Mouse (Mus musculus): ENCODE measurements at regions not wholly inside any gene's neighbourhood (a gene's known extent, or its start where the extent isn't known, plus 50 kb on each side); places are given as distances from the start of the nearest gene placed in this dataset.

DNA sequence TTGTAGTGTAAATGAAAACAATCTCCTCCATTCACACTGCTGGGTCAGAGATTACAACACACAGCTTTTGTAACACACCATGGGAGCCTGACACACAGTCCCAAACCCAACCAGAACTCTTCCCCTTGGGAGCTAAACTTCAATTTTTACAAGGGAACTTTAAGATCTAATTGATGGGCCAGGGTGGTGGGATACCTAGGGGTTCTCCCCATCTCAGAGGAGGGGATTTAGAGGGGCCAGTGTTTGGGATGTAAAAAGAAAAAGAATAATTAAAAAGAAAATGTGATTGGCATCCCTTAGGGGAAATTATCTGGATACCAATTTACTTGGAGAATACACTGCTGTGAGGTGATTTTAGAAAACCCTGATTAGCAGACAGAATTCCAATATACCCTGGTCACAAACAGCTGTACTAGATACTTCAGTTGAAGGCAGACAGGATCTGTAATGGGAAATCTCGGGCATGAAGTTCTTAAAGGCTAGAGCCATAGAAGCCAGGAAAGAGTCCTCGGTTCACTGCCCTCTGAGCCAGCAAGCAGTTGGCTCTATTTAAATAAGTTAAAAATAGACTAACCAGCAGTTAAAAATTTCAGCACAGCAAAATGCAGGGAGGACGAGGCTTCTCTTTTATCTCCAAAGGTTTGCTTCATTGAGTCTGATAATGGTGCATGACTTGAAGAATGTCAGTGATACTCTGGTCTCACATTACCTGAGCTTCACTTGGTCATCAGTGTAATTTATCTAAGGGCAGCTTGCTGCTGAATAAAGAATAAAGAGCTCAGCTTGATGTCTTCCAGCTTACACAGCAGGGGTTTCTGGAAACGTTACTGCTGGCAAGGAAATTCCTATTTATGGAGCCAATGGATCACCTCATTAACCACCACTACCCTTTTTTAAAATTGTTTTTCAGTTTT lies 864.6 kb downstream of the Jrkl start:
- Histone ChIP-seq H3K27me3 (ENCODE audit: control insufficient read depth, insufficient read depth, low read length) (no peaks in the 10 kb centered on the region), H3K4me2 (no peak overlapping the region), H3K4me3 (ENCODE audit: low read depth, low read length) (no peak overlapping the region), H3K36me3 (ENCODE audit: control insufficient read depth, insufficient read depth, low read length) (no peaks in the 10 kb centered on the region), H3K4me1 (ENCODE audit: control insufficient read depth, insufficient read depth, low read length) (0 out of 2 replicates have a peak, but pooled peaks cover 3% of the 10 kb centered on the region), H3K27ac (ENCODE audit: low read depth, low read length) (peak overlapping the region; percentile 22; the same call in 1 of the 2 replicates), H3K9ac (ENCODE audit: low read depth, low read length) (no peak overlapping the region), H3K9me3 (replicated peaks; ENCODE audit: control insufficient read depth, low read length) (no peaks in the 10 kb centered on the region)
- 14% methylated on average over 4 of the region's 4 CpGs for WGBS (ENCODE audit: insufficient replicate concordance)
- ATAC-seq (replicated peaks; ENCODE audit: insufficient number of reproducible peaks, low FRiP score, low TSS enrichment), result no peak

DNA sequence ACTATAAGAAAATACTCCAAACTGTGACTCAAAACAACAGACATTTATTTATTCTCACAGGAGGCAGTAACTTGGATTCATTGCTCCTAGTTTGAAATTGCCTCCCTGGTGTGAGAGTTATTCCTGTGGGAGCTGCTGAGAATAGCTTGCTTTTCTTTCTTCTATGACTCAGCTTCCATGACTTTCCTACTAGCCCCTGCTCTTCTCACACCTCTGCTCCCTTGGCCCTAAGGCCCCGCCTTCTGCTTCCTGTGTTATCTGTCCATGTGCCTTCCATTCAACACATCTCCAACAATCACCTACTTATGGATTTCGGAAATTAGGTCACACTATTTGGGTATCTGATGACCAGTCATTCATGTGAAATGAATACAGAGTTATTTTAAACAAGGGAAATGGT lies 865.6 kb downstream of the Jrkl start:
- Histone ChIP-seq H3K4me2 (no peak overlapping the region), H3K36me3 (ENCODE audit: control insufficient read depth, insufficient read depth, low read length) (no peaks in the 10 kb centered on the region), H3K9me3 (replicated peaks; ENCODE audit: control insufficient read depth, low read length) (no peaks in the 10 kb centered on the region), H3K27me3 (ENCODE audit: control insufficient read depth, insufficient read depth, low read length) (no peaks in the 10 kb centered on the region), H3K27ac (ENCODE audit: low read depth, low read length) (no peak overlapping the region), H3K9ac (ENCODE audit: low read depth, low read length) (no peak overlapping the region), H3K4me3 (ENCODE audit: low read depth, low read length) (no peak overlapping the region), H3K4me1 (ENCODE audit: control insufficient read depth, insufficient read depth, low read length) (0 out of 2 replicates have a peak, but pooled peaks cover 3% of the 10 kb centered on the region)
- no peak for ATAC-seq (replicated peaks; ENCODE audit: insufficient number of reproducible peaks, low FRiP score, low TSS enrichment)
- 26% methylated on average over 2 of the region's 2 CpGs for WGBS (ENCODE audit: insufficient replicate concordance)

DNA sequence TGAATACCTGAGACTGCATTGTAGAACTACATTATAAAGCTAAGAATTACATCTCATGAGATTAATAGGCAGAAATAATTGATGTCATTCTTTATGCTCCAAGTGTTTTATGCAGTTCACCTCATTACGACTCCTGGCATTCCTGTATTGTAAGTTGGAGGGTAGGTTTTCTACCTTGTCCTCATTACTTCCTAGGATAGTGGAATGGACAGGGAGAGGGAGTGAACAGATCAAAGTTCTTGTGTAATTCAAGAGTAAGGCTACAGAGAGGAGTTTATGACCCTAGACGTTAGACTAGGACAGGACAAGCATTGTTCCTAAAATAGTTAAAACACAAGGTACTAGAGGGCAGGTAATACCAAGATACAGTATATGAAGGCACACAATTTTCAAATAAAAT lies 901.3 kb downstream of the Jrkl start:
- no peak overlapping the region for H3K27ac ChIP-seq (ENCODE audit: low read depth, low read length)
- 70% methylated on average over 2 of the region's 2 CpGs for WGBS (ENCODE audit: insufficient replicate concordance)
- ATAC-seq (replicated peaks; ENCODE audit: insufficient number of reproducible peaks, low FRiP score, low TSS enrichment), result no peak
- H3K4me2 ChIP-seq, result no peak overlapping the region
- no peak overlapping the region for H3K4me3 ChIP-seq (ENCODE audit: low read depth, low read length)
- H3K27me3 ChIP-seq (ENCODE audit: control insufficient read depth, insufficient read depth, low read length), result no peaks in the 10 kb centered on the region
- H3K4me1 ChIP-seq (ENCODE audit: control insufficient read depth, insufficient read depth, low read length), result no peaks in the 10 kb centered on the region
- no peaks in the 10 kb centered on the region for H3K36me3 ChIP-seq (ENCODE audit: control insufficient read depth, insufficient read depth, low read length)
- H3K9ac ChIP-seq (ENCODE audit: low read depth, low read length), result no peak overlapping the region
- H3K9me3 ChIP-seq (replicated peaks; ENCODE audit: control insufficient read depth, low read length), result no peaks in the 10 kb centered on the region

DNA sequence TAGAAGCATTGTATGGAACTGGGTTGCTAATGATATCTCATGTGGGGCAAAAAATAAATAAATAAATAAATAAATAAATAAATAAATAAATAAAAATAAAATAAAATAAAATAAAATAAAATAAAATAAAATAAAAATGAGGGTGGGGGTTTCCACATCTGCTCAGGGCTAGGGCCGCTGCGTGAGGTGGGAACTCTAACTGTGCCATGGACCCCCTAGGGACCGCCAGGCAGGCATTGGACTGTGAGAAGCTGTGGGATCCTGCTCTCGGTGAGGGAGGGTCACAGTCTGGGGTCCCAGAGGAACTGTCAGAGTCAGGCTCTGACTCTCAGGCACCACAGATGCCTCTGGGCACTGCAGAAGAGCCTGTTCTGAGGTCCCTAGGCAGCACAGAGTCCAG lies 904.2 kb downstream of the Jrkl start:
- no peak overlapping the region for H3K27ac ChIP-seq (ENCODE audit: low read depth, low read length)
- no peaks in the 10 kb centered on the region for H3K4me1 ChIP-seq (ENCODE audit: control insufficient read depth, insufficient read depth, low read length)
- no peaks in the 10 kb centered on the region for H3K9me3 ChIP-seq (replicated peaks; ENCODE audit: control insufficient read depth, low read length)
- 74% methylated on average over 4 of the region's 4 CpGs for WGBS (ENCODE audit: insufficient replicate concordance)
- no peak overlapping the region for H3K9ac ChIP-seq (ENCODE audit: low read depth, low read length)
- ATAC-seq (replicated peaks; ENCODE audit: insufficient number of reproducible peaks, low FRiP score, low TSS enrichment), result no peak
- H3K4me2 ChIP-seq, result no peak overlapping the region
- H3K36me3 ChIP-seq (ENCODE audit: control insufficient read depth, insufficient read depth, low read length), result no peaks in the 10 kb centered on the region
- no peaks in the 10 kb centered on the region for H3K27me3 ChIP-seq (ENCODE audit: control insufficient read depth, insufficient read depth, low read length)
- no peak overlapping the region for H3K4me3 ChIP-seq (ENCODE audit: low read depth, low read length)

DNA sequence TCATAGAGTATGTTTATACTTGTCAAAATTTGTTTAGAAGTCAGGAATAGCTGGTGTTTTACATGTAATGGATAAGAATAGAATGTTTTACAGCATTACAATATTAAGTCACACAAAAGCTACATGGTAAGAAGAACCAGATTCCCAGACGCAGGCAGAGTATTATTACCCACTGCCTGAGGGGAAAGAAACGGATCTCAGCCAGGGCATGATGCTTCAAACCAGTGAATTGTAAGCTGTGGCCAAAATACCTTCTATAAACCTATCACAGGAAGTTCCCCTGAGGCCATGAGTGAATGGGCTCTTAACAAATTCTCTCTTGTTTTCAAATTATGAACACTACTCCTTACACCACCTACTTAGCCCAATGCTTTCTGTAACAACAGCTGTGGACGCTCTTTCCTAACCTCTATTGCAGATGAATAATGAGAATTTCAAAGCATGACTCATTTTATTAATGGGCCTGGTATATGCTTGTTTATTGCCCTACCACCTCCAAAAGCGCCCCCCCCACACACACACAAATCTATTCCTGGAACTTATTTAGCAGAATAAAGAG lies 932.0 kb downstream of the Jrkl start:
- 73% methylated on average over 4 of the region's 4 CpGs for WGBS (ENCODE audit: insufficient replicate concordance)

DNA sequence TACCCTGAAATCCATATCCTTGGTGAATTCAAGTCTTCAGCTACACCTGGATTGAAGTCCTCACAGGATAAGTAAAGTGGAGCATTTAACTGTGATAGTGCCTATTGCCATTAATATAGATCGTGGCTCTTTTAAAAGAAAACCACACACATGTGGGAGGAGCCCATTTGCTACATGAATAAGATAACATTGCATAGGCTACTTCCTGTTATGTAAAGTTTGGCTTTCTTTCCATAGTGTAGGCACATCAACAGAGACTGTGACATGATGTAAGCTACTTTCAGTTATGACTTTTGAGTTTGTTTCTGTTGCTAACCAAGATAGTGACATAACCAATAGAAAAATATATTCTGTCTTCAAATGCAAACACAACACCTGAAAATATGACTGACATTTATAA lies 932.6 kb downstream of the Jrkl start:
- H3K4me3 ChIP-seq (ENCODE audit: low read depth, low read length), result no peak overlapping the region
- H3K36me3 ChIP-seq (ENCODE audit: control insufficient read depth, insufficient read depth, low read length), result no peaks in the 10 kb centered on the region
- no peak overlapping the region for H3K9ac ChIP-seq (ENCODE audit: low read depth, low read length)
- no peaks in the 10 kb centered on the region for H3K27me3 ChIP-seq (ENCODE audit: control insufficient read depth, insufficient read depth, low read length)
- H3K4me2 ChIP-seq, result no peak overlapping the region
- H3K27ac ChIP-seq (ENCODE audit: low read depth, low read length), result no peak overlapping the region
- ATAC-seq (replicated peaks; ENCODE audit: insufficient number of reproducible peaks, low FRiP score, low TSS enrichment), result no peak
- H3K9me3 ChIP-seq (replicated peaks; ENCODE audit: control insufficient read depth, low read length), result no peaks in the 10 kb centered on the region
- H3K4me1 ChIP-seq (ENCODE audit: control insufficient read depth, insufficient read depth, low read length), result no peaks in the 10 kb centered on the region
- WGBS (ENCODE audit: insufficient replicate concordance), result 58% methylated on average over 1 of the region's 1 CpGs

More for the DNA sequence above, 932.0 kb downstream of the Jrkl start:
- H3K27me3 ChIP-seq (ENCODE audit: control insufficient read depth, insufficient read depth, low read length), result no peaks in the 10 kb centered on the region
- no peak overlapping the region for H3K9ac ChIP-seq (ENCODE audit: low read depth, low read length)
- H3K9me3 ChIP-seq (replicated peaks; ENCODE audit: control insufficient read depth, low read length), result no peaks in the 10 kb centered on the region
- no peak overlapping the region for H3K4me2 ChIP-seq
- no peak overlapping the region for H3K27ac ChIP-seq (ENCODE audit: low read depth, low read length)
- no peak for ATAC-seq (replicated peaks; ENCODE audit: insufficient number of reproducible peaks, low FRiP score, low TSS enrichment)
- H3K4me3 ChIP-seq (ENCODE audit: low read depth, low read length), result no peak overlapping the region
- no peaks in the 10 kb centered on the region for H3K36me3 ChIP-seq (ENCODE audit: control insufficient read depth, insufficient read depth, low read length)
- no peaks in the 10 kb centered on the region for H3K4me1 ChIP-seq (ENCODE audit: control insufficient read depth, insufficient read depth, low read length)
